In the genomic region with DNA sequence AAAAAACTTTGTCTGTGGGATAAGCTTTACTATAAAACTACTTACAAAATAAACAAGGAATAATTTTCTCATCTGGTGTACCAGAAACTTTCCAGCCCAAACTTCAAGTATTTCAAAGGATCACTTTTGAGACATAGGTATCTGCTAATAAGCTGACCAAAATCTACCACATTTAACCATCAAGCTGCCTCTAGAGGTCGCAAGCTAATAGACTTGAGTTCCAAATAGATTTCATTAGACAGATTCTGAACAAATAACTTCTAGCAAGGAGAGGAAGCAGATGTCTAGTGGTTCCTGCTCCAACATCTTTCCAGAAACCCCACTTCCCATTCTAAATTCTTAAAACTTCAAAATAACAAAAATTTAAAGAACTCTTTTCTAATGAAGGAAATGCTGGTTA, we compare ENCODE assay signal across 22 mouse cellular contexts. TPM values are rescaled to one million over a fixed set of nuclear protein-coding genes. Genes with fewer than 3 reads are reported as not detected.
DNase-seq lines count a peak whose midpoint lies in the region; ATAC-seq and TF ChIP-seq lines count a peak whose summit lies in the region.
"Had no signal": no experiment of that assay in that cellular context is flagged by ENCODE, and none has a peak within 500 bp of the region (broad histone marks: within the 10 kb centered on the region; RNA-seq: fewer than 3 reads in every experiment).

No protein-coding gene starts in this region.

- no peak for DNase-seq in gastrocnemius, adult 2 months
- DNase-seq in gastrocnemius, postnatal 10 days = no peak
- DNase-seq in kidney, postnatal 0 days (ENCODE audit: low spot score) = peak; percentile 58
- DNase-seq in kidney, adult 8-10 months = no peak
- peak; percentile 43 for DNase-seq in lung, embryonic 14.5 days
- DNase-seq in lung, adult 2 months = no peak
- peak; percentile 58 for DNase-seq in NIH3T3 (ENCODE audit: low read depth)
- no peak for DNase-seq in ovary, postnatal 36 days (ENCODE audit: low spot score)
- DNase-seq: adrenal gland, adult 2 months; adrenal gland, postnatal 36 days; cerebellum, adult 18-20 months; cerebellum, postnatal 14 days; kidney, adult 9 months; kidney, postnatal 14 days; lung, postnatal 14 days had no signal

- no peak overlapping the region for H3K4me3 ChIP-seq in gastrocnemius, adult 2 months
- H3K4me3 ChIP-seq in kidney, postnatal 0 days (replicated peaks; ENCODE audit: low read depth, low read length) = no peak overlapping the region
- H3K4me3 ChIP-seq in lung, embryonic 14.5 days (ENCODE audit: low read depth, low read length) = no peak overlapping the region
- no peak overlapping the region for H3K4me3 ChIP-seq in lung, adult 2 months (replicated peaks; ENCODE audit: extremely low read depth, low read depth, low read length)
- H3K4me3 ChIP-seq: erythroblast, embryonic 14.5 days; hindbrain, embryonic 15.5 days; liver, embryonic 15.5 days; midbrain, embryonic 15.5 days had no signal

- no peak overlapping the region for H3K4me2 ChIP-seq in kidney, postnatal 0 days (ENCODE audit: low read length)
- no peak overlapping the region for H3K4me2 ChIP-seq in lung, embryonic 14.5 days
- H3K4me2 ChIP-seq: heart, embryonic 11.5 days; hindbrain, embryonic 15.5 days; liver, embryonic 15.5 days; midbrain, embryonic 15.5 days had no signal

- no peak for TF ChIP-seq POLR2A in lung, adult 2 months (IDR thresholded peaks at IDR 0.05; ENCODE audit: borderline replicate concordance, extremely low read depth, low read depth, low read length)

- H3K9me3 ChIP-seq in kidney, postnatal 0 days (replicated peaks; ENCODE audit: low read length) = no peaks in the 10 kb centered on the region
- H3K9me3 ChIP-seq in lung, embryonic 14.5 days (ENCODE audit: low read depth, low read length) = no peaks in the 10 kb centered on the region
- H3K9me3 ChIP-seq: hindbrain, embryonic 15.5 days; liver, embryonic 15.5 days; midbrain, embryonic 15.5 days had no signal

- H3K27ac ChIP-seq in gastrocnemius, adult 2 months = no peak overlapping the region
- no peak overlapping the region for H3K27ac ChIP-seq in kidney, postnatal 0 days
- H3K27ac ChIP-seq in lung, embryonic 14.5 days (ENCODE audit: low read depth) = no peak overlapping the region
- H3K27ac ChIP-seq: hindbrain, embryonic 15.5 days; liver, embryonic 15.5 days; midbrain, embryonic 15.5 days had no signal

- H3K9ac ChIP-seq in kidney, postnatal 0 days (ENCODE audit: low read depth, low read length) = no peak overlapping the region
- H3K9ac ChIP-seq in lung, embryonic 14.5 days = no peak overlapping the region
- H3K9ac ChIP-seq: hindbrain, embryonic 15.5 days; liver, embryonic 15.5 days; midbrain, embryonic 15.5 days had no signal

- H3K36me3 ChIP-seq in kidney, postnatal 0 days (ENCODE audit: insufficient read depth, low read length) = peaks cover 8% of the 10 kb centered on the region
- peaks cover 40% of the 10 kb centered on the region for H3K36me3 ChIP-seq in lung, embryonic 14.5 days (ENCODE audit: insufficient read depth)
- H3K36me3 ChIP-seq: midbrain, embryonic 15.5 days had no signal

- peak; percentile 28; the same call in 1 of the 2 replicates for TF ChIP-seq CTCF in gastrocnemius, adult 2 months (IDR thresholded peaks at IDR 0.05)
- peak; percentile 58 for TF ChIP-seq CTCF in kidney, postnatal 0 days (IDR thresholded peaks at IDR 0.05; ENCODE audit: low read depth)
- TF ChIP-seq CTCF in lung, embryonic 14.5 days (IDR thresholded peaks at IDR 0.05; ENCODE audit: low read depth) = peak; percentile 14; the same call in 1 of the 2 replicates
- no peak for TF ChIP-seq CTCF in lung, adult 2 months (IDR thresholded peaks at IDR 0.05; ENCODE audit: insufficient read depth, low read length)

- intact Hi-C loops in gastrocnemius, adult 2 months (cut with DNase I) = no loop called here

- peaks cover 8% of the 10 kb centered on the region; the same call in 1 of the 2 replicates for H3K4me1 ChIP-seq in kidney, postnatal 0 days (replicated peaks; ENCODE audit: insufficient read depth, low read length)
- H3K4me1 ChIP-seq in lung, embryonic 14.5 days (ENCODE audit: insufficient read depth) = no peaks in the 10 kb centered on the region
- H3K4me1 ChIP-seq in lung, adult 2 months (ENCODE audit: control insufficient read depth, insufficient read depth, low read length) = peaks cover 8% of the 10 kb centered on the region; the same call in 1 of the 2 replicates
- H3K4me1 ChIP-seq: liver, embryonic 15.5 days; midbrain, embryonic 15.5 days had no signal

- ATAC-seq in kidney, postnatal 0 days (replicated peaks; ENCODE audit: low FRiP score, low read depth) = no peak
- no peak for ATAC-seq in lung, embryonic 14.5 days (ENCODE audit: insufficient read depth)
- ATAC-seq: activated CD4-positive, CD25-positive, alpha-beta regulatory T cell, adult 4 months; forebrain, embryonic 16.5 days; midbrain, embryonic 15.5 days had no signal

- H3K27me3 ChIP-seq in kidney, postnatal 0 days (ENCODE audit: insufficient read depth, low read length) = no peaks in the 10 kb centered on the region
- no peaks in the 10 kb centered on the region for H3K27me3 ChIP-seq in lung, embryonic 14.5 days (ENCODE audit: insufficient read depth, low read length)
- H3K27me3 ChIP-seq: hindbrain, embryonic 15.5 days; liver, embryonic 15.5 days; midbrain, embryonic 15.5 days had no signal

- 45% methylated on average over 1 of the region's 1 CpGs for WGBS in kidney, postnatal 0 days
- 53% methylated on average over 1 of the region's 1 CpGs for WGBS in lung, embryonic 14.5 days
- WGBS in lung, adult 2 months = 46% methylated on average over 1 of the region's 1 CpGs

RNA-seq across cellular contexts. Expression of a gene that starts 33.6 kb away (rescaled TPM):
- total RNA-seq in gastrocnemius, adult 2 months (2021) = 10 to 100 TPM; 16.3 to 24.3 TPM
- total RNA-seq in gastrocnemius, postnatal 10 days (2021) = 10 to 100 TPM; 48.3 to 55.8 TPM
- polyA plus RNA-seq in kidney, postnatal 0 days (2015; fragmentation: Nextera tagmentation; extraction: Ambion mirVana) = 27.7 and 31.6 TPM in 2 replicates
- 45.1 and 47.5 TPM in 2 replicates for polyA plus RNA-seq in lung, embryonic 14.5 days (2014; fragmentation: Nextera tagmentation; extraction: Ambion mirVana)
- 305 and 359 TPM in 2 replicates for polyA plus RNA-seq in lung, adult 2 months (2012; rRNA removed)

Comparison
In these comparisons a context has a peak if more than half of its experiments do, and no peak if none do; other contexts are left out.
1. DNase-seq: peak in kidney, postnatal 0 days (single experiment), lung, embryonic 14.5 days (single experiment) and NIH3T3 (single experiment); none in gastrocnemius, adult 2 months (single experiment), gastrocnemius, postnatal 10 days (single experiment), kidney, adult 8-10 months (0 of 2), lung, adult 2 months (single experiment) and ovary, postnatal 36 days (single experiment).